Mouse (Mus musculus) liver, embryonic 11.5 days (tissue): ENCODE results near the gene Mgat4b. TPM values are rescaled to one million over a fixed set of nuclear protein-coding genes. Genes with fewer than 3 reads are reported as not detected.

Experiments
- ATAC-seq: fragments of 200-750 bp; cut with Nextera tagmentation; replicated peaks from 2 replicates; pipeline ENCODE4 v1.8.0; 2017; ENCODE audit warnings: moderate number of reproducible peaks, mild to moderate bottlenecking, moderate TSS enrichment, moderate library complexity; ENCODE audit not compliant: low FRiP score
- DNase-seq: peaks from one replicate; pipeline ENCODE4 v3.0.0-alpha.2; 2017; ENCODE audit warnings: low spot score
- H3K27ac ChIP-seq: fragments of 300-500 bp; sonication (generic); 2 replicates; pipeline ENCODE4 v1.5.1; 2014; ENCODE audit warnings: mild to moderate bottlenecking, low read depth, low read length, control low read depth
- H3K27me3 ChIP-seq: fragments of 300-500 bp; sonication (generic); replicated peaks from 2 replicates; pipeline ENCODE4 v1.6.1; 2014; ENCODE audit warnings: low read length, mixed read lengths; ENCODE audit not compliant: control insufficient read depth, insufficient read depth
- H3K36me3 ChIP-seq: fragments of 300-500 bp; sonication (generic); 2 replicates; pipeline ENCODE4 v1.6.1; 2014; ENCODE audit warnings: mild to moderate bottlenecking, low read length, moderate library complexity, mixed read lengths; ENCODE audit not compliant: control insufficient read depth, insufficient read depth
- H3K4me1 ChIP-seq: fragments of 300-500 bp; sonication (generic); replicated peaks from 2 replicates; pipeline ENCODE4 v1.6.1; 2014; ENCODE audit warnings: low read length, mixed read lengths; ENCODE audit not compliant: control insufficient read depth, insufficient read depth
- H3K4me2 ChIP-seq: fragments of 300-500 bp; sonication (generic); 2 replicates; pipeline ENCODE4 v1.6.1; 2014; ENCODE audit warnings: mild to moderate bottlenecking, control low read depth, moderate library complexity
- H3K4me3 ChIP-seq: fragments of 300-500 bp; sonication (generic); 2 replicates; pipeline ENCODE4 v1.5.1; 2014; ENCODE audit warnings: low read depth, low read length, control low read depth
- H3K9ac ChIP-seq: fragments of 300-500 bp; sonication (generic); 2 replicates; pipeline ENCODE4 v1.6.1; 2014; ENCODE audit warnings: low read depth, low read length, control low read depth
- H3K9me3 ChIP-seq: fragments of 300-500 bp; sonication (generic); 2 replicates; pipeline ENCODE4 v1.6.1; 2016; ENCODE audit warnings: low read length, inconsistent platforms, mixed read lengths; ENCODE audit not compliant: control insufficient read depth
- WGBS: fragments of 180-500 bp; shearing (Covaris S2); extraction: QIAGEN DNeasy Blood & Tissue Kit; methylation state at CpG from one replicate; pipeline ENCODE4 v1.1.7; 2014; 5-methylcytosine and 5-hydroxymethylcytosine counted together
- polyA plus RNA-seq: library from polyadenylated mRNA; unstranded; fragments of >200 nt; fragmentation: Nextera tagmentation; extraction: Ambion mirVana; gene quantifications from 2 replicates; pipeline ENCODE4 v1.2.1, GENCODE M21; 2014

Mgat4b gene
- polyA plus RNA-seq, 1 experiment from 2014 or later = 25.4 TPM

DNA sequence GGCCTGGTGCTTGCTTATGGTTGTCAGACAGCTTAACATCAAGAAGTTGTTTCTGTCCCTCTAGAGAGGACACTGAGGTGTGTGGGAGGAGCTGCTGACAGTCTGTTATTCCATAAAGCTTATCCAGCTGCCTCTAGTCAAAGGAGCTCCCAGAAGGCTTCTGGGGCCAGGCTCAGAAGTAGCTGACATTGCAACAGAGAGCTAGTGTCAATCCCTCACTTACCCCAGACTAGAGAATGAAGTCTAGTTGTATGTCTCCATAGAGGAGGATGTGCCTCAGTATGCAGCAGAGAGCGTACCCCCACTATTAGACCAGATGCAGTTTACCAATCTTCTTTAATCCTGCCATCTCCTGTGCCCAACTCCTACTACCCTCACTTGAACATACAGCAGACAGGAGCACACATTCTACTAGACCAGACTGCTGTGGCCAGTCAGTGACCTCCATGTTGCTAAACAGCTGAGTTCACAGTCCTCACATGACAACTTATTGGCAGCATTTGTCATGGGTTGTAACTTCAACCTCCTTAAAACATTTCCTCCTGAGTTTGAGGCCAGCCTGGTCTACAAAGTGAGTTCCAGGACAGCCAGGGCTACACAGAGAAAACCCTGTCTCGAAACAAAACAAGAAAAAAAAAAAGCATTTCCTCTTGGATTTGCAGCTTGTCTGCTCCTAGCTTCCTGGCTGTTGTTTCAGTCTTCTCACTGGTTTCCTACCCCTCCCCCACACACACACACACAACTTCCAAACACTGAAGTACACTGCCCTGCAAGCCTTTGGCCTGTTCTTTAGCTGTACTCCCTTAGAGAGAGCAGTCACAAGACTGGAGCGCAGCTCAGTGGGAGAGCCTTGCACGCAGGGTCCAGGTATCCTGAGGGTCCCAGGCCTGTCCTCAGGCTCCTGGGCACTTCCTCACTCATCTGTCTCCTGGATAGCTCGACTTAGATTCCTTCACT, 31.9 kb upstream of the Mgat4b start:
- no peaks in the 10 kb centered on the region for H3K9me3 ChIP-seq
- no peak overlapping the region for H3K9ac ChIP-seq
- peaks cover 25% of the 10 kb centered on the region for H3K4me1 ChIP-seq
- no peaks in the 10 kb centered on the region for H3K27me3 ChIP-seq
- no peak overlapping the region for H3K27ac ChIP-seq
- WGBS = 72% methylated on average over 5 of the region's 5 CpGs
- no peak overlapping the region for H3K4me2 ChIP-seq
- no peak overlapping the region for H3K4me3 ChIP-seq
- ATAC-seq = no peak
- H3K36me3 ChIP-seq = peaks cover 3% of the 10 kb centered on the region; the same call in 1 of the 2 replicates
- no peak for DNase-seq

DNA sequence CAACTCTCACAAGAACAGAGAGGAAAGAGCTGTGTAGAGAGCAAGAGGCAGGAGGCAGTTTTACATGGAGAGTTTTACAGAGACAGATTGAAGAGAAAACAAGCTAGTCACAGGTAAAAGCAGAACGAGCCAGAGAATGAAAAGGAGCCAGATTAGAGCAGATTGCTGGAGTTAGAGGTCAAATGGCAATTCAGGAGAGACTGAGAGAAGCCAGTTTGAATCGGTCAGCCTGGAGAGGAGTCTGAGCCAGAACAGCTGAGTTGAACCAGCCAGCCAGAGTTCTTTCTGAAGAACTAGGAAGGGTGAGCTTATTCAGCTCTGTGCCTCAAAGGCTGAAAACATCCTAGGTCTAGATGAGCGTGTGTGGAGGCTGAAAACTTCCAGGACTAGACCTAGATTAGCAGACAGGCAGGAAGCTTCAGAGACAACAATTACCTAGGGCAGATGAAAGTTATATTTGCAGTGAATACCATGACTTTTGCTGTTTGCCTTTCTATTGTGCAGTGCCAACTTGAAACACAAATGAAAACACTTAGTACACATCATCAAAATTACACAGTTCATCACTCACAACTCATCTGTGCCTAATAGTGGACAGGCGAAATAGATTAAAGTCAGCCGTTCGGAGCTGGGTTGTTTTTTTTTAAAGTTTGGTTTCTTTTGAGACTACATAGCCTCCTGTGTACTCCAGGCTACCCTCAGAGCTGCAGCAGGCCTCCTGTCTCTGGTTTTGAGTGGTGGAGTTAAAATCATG, 30.0 kb upstream of the Mgat4b start:
- Histone ChIP-seq H3K4me1 (peaks cover 18% of the 10 kb centered on the region), H3K4me2 (no peak overlapping the region), H3K27ac (no peak overlapping the region), H3K4me3 (no peak overlapping the region), H3K9ac (no peak overlapping the region), H3K9me3 (no peaks in the 10 kb centered on the region), H3K36me3 (peaks cover 3% of the 10 kb centered on the region; the same call in 1 of the 2 replicates), H3K27me3 (no peaks in the 10 kb centered on the region)
- DNase-seq = no peak
- no peak for ATAC-seq
- WGBS = 76% methylated on average over 6 of the region's 6 CpGs

DNA sequence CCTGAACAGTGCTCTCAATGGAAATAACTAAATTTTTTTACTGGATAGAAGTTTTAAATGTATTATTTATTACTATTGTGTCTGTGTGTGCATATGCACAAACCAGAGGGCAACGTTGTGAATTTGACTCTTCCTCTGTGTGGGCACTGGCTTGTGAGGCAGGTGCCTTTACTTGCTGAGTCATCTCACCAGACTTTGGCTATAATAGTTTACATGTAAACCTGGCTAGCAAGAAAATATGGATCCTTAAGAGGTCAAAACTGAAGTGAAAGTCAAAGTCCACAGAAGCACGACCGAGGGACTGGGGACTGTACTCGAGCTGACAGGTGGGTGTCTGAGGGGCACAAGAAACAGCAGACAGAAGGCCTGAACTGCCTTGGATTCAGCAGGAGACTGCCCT, 28.0 kb upstream of the Mgat4b start:
- WGBS = 73% methylated on average over 4 of the region's 4 CpGs
- ATAC-seq = no peak
- Histone ChIP-seq H3K36me3 (peaks cover 3% of the 10 kb centered on the region; the same call in 1 of the 2 replicates), H3K27me3 (no peaks in the 10 kb centered on the region), H3K4me3 (no peak overlapping the region), H3K9ac (0 out of 2 replicates have a peak overlapping the region, but pooled peaks have one; percentile 16), H3K4me2 (no peak overlapping the region), H3K27ac (no peak overlapping the region), H3K4me1 (peaks cover 7% of the 10 kb centered on the region), H3K9me3 (no peaks in the 10 kb centered on the region)
- DNase-seq = no peak

GRCm38 (mm10) chr11:50184788-50185187, 25.9 kb upstream of the Mgat4b start:
- no peak for DNase-seq
- H3K27ac ChIP-seq = no peak overlapping the region; the same call in 1 of the 2 replicates
- WGBS = 78% methylated on average over 3 of the region's 3 CpGs
- H3K36me3 ChIP-seq = no peaks in the 10 kb centered on the region; the same call in 1 of the 2 replicates
- H3K9ac ChIP-seq = no peak overlapping the region
- H3K27me3 ChIP-seq = no peaks in the 10 kb centered on the region
- no peak; the same call in 1 of the 2 replicates for ATAC-seq
- H3K4me2 ChIP-seq = no peak overlapping the region
- no peak overlapping the region for H3K4me3 ChIP-seq
- no peaks in the 10 kb centered on the region for H3K9me3 ChIP-seq
- H3K4me1 ChIP-seq = peaks cover 7% of the 10 kb centered on the region

DNA sequence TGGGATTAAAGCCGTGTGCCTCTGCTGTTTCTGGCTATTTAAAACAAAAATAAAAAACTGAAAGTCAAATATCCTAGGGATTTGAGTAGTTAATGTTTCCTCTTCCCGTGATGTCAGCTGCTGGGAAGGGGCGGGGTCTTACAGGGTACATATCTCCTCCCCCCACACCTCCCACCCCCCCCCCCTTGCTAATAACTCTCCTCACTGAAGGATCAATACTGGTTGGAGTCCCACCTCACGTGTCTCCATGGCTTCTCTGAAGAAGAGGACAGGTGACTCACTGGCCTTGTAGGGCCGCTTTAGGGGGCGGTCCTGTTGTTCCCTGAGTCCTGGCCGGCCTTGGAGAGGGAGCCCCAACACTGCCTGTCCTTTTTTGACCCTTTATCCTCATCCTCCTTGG, 22.0 kb upstream of the Mgat4b start:
- DNase-seq (no peak), ATAC-seq (no peak)
- Histone ChIP-seq H3K4me1 (peaks cover 4% of the 10 kb centered on the region), H3K27ac (no peak overlapping the region), H3K4me2 (no peak overlapping the region), H3K36me3 (no peaks in the 10 kb centered on the region), H3K27me3 (no peaks in the 10 kb centered on the region), H3K4me3 (no peak overlapping the region), H3K9ac (no peak overlapping the region), H3K9me3 (no peaks in the 10 kb centered on the region)
- WGBS = 76% methylated on average over 7 of the region's 7 CpGs

DNA sequence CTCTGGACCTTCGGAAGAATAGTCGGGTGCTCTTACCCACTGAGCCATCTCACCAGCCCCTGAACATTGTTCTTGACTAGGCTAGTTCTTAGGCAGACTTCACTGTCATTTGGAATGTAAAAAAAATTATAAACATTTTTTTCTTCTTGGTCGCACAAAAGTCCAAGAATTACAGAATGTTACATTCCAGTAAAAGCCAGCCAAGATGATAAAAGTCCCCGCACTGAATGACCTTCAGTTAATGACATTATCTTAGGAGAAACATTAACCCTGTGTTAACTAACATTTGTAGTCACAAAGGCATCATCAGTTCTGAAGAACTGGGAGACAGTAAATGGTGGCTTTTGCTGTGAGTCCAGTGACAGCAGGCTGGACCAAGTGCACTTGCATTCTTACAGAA, 20.3 kb upstream of the Mgat4b start:
- Histone ChIP-seq H3K36me3 (no peaks in the 10 kb centered on the region), H3K27ac (no peak overlapping the region), H3K27me3 (no peaks in the 10 kb centered on the region), H3K9me3 (no peaks in the 10 kb centered on the region), H3K4me1 (peaks cover 7% of the 10 kb centered on the region; the same call in 1 of the 2 replicates), H3K4me3 (no peak overlapping the region), H3K9ac (no peak overlapping the region), H3K4me2 (no peak overlapping the region)
- WGBS = 77% methylated on average over 4 of the region's 4 CpGs
- DNase-seq (no peak), ATAC-seq (no peak)

DNA sequence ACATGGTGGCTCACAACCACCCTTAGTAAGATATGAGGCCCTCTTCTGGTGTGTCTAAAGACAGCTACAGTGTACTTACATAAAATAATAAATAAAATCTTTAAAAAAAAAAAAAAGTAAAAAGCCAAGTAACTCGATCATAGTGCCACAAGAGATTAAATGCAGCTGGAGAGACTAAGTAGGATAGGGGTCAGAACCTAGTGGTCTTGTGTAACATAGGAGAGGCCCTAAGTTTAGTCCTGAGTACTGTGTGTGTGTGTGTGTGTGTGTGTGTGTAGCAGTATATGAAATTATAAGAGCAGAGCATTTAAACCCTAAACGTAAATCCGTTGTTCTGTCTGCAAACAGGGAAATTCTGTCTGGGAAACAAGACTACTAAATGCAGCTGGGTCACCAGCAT, 18.4 kb upstream of the Mgat4b start:
- ATAC-seq = no peak
- peaks cover 7% of the 10 kb centered on the region; the same call in 1 of the 2 replicates for H3K4me1 ChIP-seq
- H3K27ac ChIP-seq = no peak overlapping the region
- DNase-seq = no peak
- no peaks in the 10 kb centered on the region for H3K9me3 ChIP-seq
- no peak overlapping the region for H3K4me2 ChIP-seq
- no peaks in the 10 kb centered on the region for H3K27me3 ChIP-seq
- no peaks in the 10 kb centered on the region; the same call in 1 of the 2 replicates for H3K36me3 ChIP-seq
- no peak overlapping the region for H3K4me3 ChIP-seq
- WGBS = 93% methylated on average over 3 of the region's 3 CpGs
- no peak overlapping the region for H3K9ac ChIP-seq

DNA sequence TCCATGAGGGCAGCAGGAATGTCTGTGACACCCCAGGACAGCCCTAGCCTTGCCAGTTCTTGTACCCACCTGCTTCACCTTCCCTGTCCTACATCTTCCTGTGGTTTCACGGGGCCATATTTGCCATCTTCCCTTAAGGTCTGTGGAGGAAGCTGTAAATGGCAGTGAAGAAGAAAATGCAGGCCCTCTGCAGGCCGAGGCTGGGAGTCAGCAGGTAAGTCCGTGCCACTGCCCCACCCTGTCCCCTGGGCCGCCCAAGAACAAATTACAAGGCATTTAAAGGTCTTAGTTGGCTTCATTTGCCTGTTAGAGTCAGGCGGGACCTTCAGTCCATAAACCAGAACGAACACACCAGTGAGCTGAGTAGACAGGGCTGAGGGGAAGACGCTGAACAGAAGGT, 16.6 kb upstream of the Mgat4b start:
- Histone ChIP-seq H3K27me3 (no peaks in the 10 kb centered on the region), H3K36me3 (peaks cover 1% of the 10 kb centered on the region), H3K9ac (no peak overlapping the region), H3K4me2 (no peak overlapping the region), H3K4me3 (no peak overlapping the region), H3K27ac (no peak overlapping the region), H3K4me1 (peaks cover 7% of the 10 kb centered on the region; the same call in 1 of the 2 replicates), H3K9me3 (no peaks in the 10 kb centered on the region)
- ATAC-seq (no peak), DNase-seq (no peak)
- WGBS = 80% methylated on average over 7 of the region's 7 CpGs
